Mouse (Mus musculus): Measurements from ENCODE around the gene Gm17093.
"Not testable (repeated sequence)": the region's sequence is repeated elsewhere in the genome, so short reads cannot be mapped to it uniquely, and the experiment has no call there.

The Gm17093 gene

GRCm38 (mm10) chr14:44517976-44518375 is at the start of gene Gm17093:
Gene Gm17093, plus strand, starts transcription at chr14:44518276.
- DNase-seq (ENCODE audit: low read depth, low spot score): not testable (repeated sequence)

DNA sequence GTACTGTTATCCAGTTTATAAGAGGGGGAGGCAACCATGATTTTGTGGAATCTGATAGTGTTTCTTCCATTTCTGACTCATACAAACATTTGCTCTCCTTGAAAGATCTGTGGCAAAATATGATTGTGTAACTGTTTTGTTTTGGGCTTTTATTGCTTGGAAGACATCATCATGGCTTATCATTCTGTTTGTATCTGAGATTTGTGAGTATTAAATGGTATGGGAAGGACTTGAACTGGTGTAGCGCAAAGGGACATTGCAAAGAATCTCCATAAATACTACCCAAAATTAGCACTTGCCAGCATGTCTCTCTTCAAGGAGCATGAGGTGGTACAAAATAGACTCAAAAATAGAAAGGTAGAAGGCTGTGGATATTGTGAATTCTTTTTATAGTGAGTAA is 25.9 kb upstream of the Gm17093 start, which contains the start of gene BC061237:
BC061237 (plus strand) TSS at position 301 of the 400 bp plus-strand sequence.
- not testable (repeated sequence) for DNase-seq (ENCODE audit: low read depth, low spot score)

DNA sequence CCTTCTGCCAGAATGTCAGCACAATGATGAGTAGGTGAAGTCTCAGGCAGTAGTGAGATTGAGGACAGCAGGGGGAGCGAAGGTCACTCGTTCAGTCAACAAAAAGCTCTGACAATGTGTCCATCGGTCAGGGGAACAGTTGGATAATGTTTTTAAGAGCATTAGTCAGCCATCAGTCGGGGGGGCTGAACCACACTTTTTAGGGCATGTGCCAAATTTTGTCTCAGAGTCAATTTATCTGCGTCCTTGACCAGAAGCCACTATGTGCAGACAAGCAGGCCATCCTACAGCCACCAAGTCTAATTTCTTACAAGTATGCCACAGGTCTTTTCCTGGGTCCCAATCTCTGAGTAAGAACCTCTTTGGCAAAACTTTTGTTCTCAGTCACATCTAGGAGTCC is 29.9 kb downstream of the Gm17093 start:
- not testable (repeated sequence) for DNase-seq (ENCODE audit: low read depth, low spot score)

Data from c-Kit-negative CD71-positive TER-119-positive erythroid progenitor cells, embryonic 14.5 days (primary cell).